Mouse (Mus musculus) embryonic facial prominence, embryonic 13.5 days (tissue): ENCODE measurements at regions not wholly inside any gene's neighbourhood (a gene's known extent, or its start where the extent isn't known, plus 50 kb on each side); places are given as distances from the start of the nearest gene placed in this dataset.

Source experiments
- ATAC-seq: fragments of 200-750 bp; cut with Nextera tagmentation; 2 replicates; pipeline ENCODE4 v1.8.0; 2017; ENCODE audit warnings: low read depth; ENCODE audit not compliant: insufficient number of reproducible peaks, insufficient read depth, low FRiP score, low TSS enrichment
- H3K27ac ChIP-seq: fragments of 300-500 bp; sonication (generic); 2 replicates; pipeline ENCODE4 v1.5.1; 2015; ENCODE audit warnings: moderate library complexity, mild to moderate bottlenecking, inconsistent platforms
- H3K27me3 ChIP-seq: fragments of 300-500 bp; sonication (generic); 2 replicates; pipeline ENCODE4 v1.6.1; 2015; ENCODE audit warnings: mild to moderate bottlenecking, inconsistent platforms
- H3K36me3 ChIP-seq: fragments of 300-500 bp; sonication (generic); 2 replicates; pipeline ENCODE4 v1.6.1; 2015; ENCODE audit warnings: mild to moderate bottlenecking, inconsistent platforms
- H3K4me1 ChIP-seq: fragments of 300-500 bp; sonication (generic); 2 replicates; pipeline ENCODE4 v1.6.1; 2015; ENCODE audit warnings: inconsistent platforms
- H3K4me2 ChIP-seq: fragments of 300-500 bp; sonication (generic); 2 replicates; pipeline ENCODE4 v1.6.1; 2015; ENCODE audit warnings: moderate library complexity, mild to moderate bottlenecking, inconsistent platforms
- H3K4me3 ChIP-seq: fragments of 300-500 bp; sonication (generic); 2 replicates; pipeline ENCODE4 v1.5.1; 2015; ENCODE audit warnings: mild to moderate bottlenecking, inconsistent platforms
- H3K9ac ChIP-seq: fragments of 300-500 bp; sonication (generic); 2 replicates; pipeline ENCODE4 v1.6.1; 2015; ENCODE audit warnings: mild to moderate bottlenecking, inconsistent platforms
- H3K9me3 ChIP-seq: fragments of 300-500 bp; sonication (generic); 2 replicates; pipeline ENCODE4 v1.6.1; 2016; ENCODE audit warnings: inconsistent platforms
- WGBS: fragments of 180-500 bp; shearing (Covaris S2); methylation state at CpG from one replicate; pipeline ENCODE4 v1.1.7; 2015; ENCODE audit warnings: mixed read lengths; 5-methylcytosine and 5-hydroxymethylcytosine counted together

GRCm38 (mm10) chr10:110654070-110654469 is 91.2 kb upstream of the E2f7 start:
- 69% methylated on average over 6 of the region's 6 CpGs for WGBS

GRCm38 (mm10) chr10:110658153-110658695 is 87.0 kb upstream of the E2f7 start:
- H3K4me3 ChIP-seq, result no peak overlapping the region
- no peak for ATAC-seq
- H3K27me3 ChIP-seq, result no peaks in the 10 kb centered on the region
- WGBS, result 77% methylated on average over 4 of the region's 4 CpGs
- no peak overlapping the region for H3K4me2 ChIP-seq
- no peak overlapping the region for H3K9ac ChIP-seq
- H3K36me3 ChIP-seq, result no peaks in the 10 kb centered on the region
- H3K27ac ChIP-seq, result no peak overlapping the region
- 0 out of 2 replicates have a peak, but pooled peaks cover 9% of the 10 kb centered on the region for H3K4me1 ChIP-seq
- no peaks in the 10 kb centered on the region for H3K9me3 ChIP-seq

More at GRCm38 (mm10) chr10:110654070-110654469, 91.2 kb upstream of the E2f7 start:
- Histone ChIP-seq H3K36me3 (no peaks in the 10 kb centered on the region), H3K4me1 (0 out of 2 replicates have a peak, but pooled peaks cover 9% of the 10 kb centered on the region), H3K9me3 (no peaks in the 10 kb centered on the region), H3K4me3 (no peak overlapping the region), H3K4me2 (no peak overlapping the region), H3K27ac (no peak overlapping the region), H3K9ac (no peak overlapping the region), H3K27me3 (no peaks in the 10 kb centered on the region)
- no peak for ATAC-seq

GRCm38 (mm10) chr10:110676503-110676902 is 68.7 kb upstream of the E2f7 start:
- Histone ChIP-seq H3K36me3 (no peaks in the 10 kb centered on the region), H3K4me2 (no peak overlapping the region), H3K4me3 (no peak overlapping the region), H3K27ac (no peak overlapping the region), H3K9me3 (no peaks in the 10 kb centered on the region), H3K4me1 (no peaks in the 10 kb centered on the region), H3K27me3 (no peaks in the 10 kb centered on the region), H3K9ac (no peak overlapping the region)
- WGBS, result 55% methylated on average over 4 of the region's 4 CpGs
- no peak for ATAC-seq
